Mouse (Mus musculus) neural tube, embryonic 15.5 days (tissue): Measurements from ENCODE around the gene Otud7b. TPM values are rescaled to one million over a fixed set of nuclear protein-coding genes. Genes with fewer than 3 reads are reported as not detected.
"Not testable (repeated sequence)": the region's sequence is repeated elsewhere in the genome, so short reads cannot be mapped to it uniquely, and the experiment has no call there.

Source experiments
- ATAC-seq: fragments of 200-750 bp; cut with Nextera tagmentation; 2 replicates; pipeline ENCODE4 v1.8.0; 2017; ENCODE audit warnings: mild to moderate bottlenecking, moderate TSS enrichment, moderate library complexity; ENCODE audit not compliant: low FRiP score
- H3K27ac ChIP-seq: fragments of 300-500 bp; sonication (generic); replicated peaks from 2 replicates; pipeline ENCODE4 v1.5.1; 2015; ENCODE audit warnings: mild to moderate bottlenecking, inconsistent platforms
- H3K27me3 ChIP-seq: fragments of 300-500 bp; sonication (generic); replicated peaks from 2 replicates; pipeline ENCODE4 v1.6.1; 2015; ENCODE audit warnings: inconsistent platforms
- H3K36me3 ChIP-seq: fragments of 300-500 bp; sonication (generic); 2 replicates; pipeline ENCODE4 v1.6.1; 2015; ENCODE audit warnings: inconsistent platforms
- H3K4me1 ChIP-seq: fragments of 300-500 bp; sonication (generic); 2 replicates; pipeline ENCODE4 v1.6.1; 2015; ENCODE audit warnings: inconsistent platforms
- H3K4me2 ChIP-seq: fragments of 300-500 bp; sonication (generic); 2 replicates; pipeline ENCODE4 v1.6.1; 2015; ENCODE audit warnings: inconsistent platforms, mild to moderate bottlenecking, moderate library complexity
- H3K4me3 ChIP-seq: fragments of 300-500 bp; sonication (generic); replicated peaks from 2 replicates; pipeline ENCODE4 v1.5.1; 2015; ENCODE audit warnings: mild to moderate bottlenecking, inconsistent platforms
- H3K9ac ChIP-seq: fragments of 300-500 bp; sonication (generic); replicated peaks from 2 replicates; pipeline ENCODE4 v1.6.1; 2015; ENCODE audit warnings: mild to moderate bottlenecking, inconsistent platforms
- H3K9me3 ChIP-seq: fragments of 300-500 bp; sonication (generic); replicated peaks from 2 replicates; pipeline ENCODE4 v1.6.1; 2016; ENCODE audit warnings: inconsistent platforms
- WGBS: fragments of 180-500 bp; shearing (Covaris S2); methylation state at CpG from one replicate; pipeline ENCODE4 v1.1.7; 2015; ENCODE audit warnings: mixed read lengths; 5-methylcytosine and 5-hydroxymethylcytosine counted together
- polyA plus RNA-seq: library from polyadenylated mRNA; unstranded; fragments of >200 nt; fragmentation: Nextera tagmentation; extraction: Ambion mirVana; gene quantifications from 2 replicates; pipeline ENCODE4 v1.2.1, GENCODE M21; 2015

The Otud7b gene
- polyA plus RNA-seq, 1 experiment from 2014 or later, result 10.5 TPM

GRCm38 (mm10) chr3:96172197-96173178 is 68.2 kb downstream of the Otud7b start, which contains the start of gene Sf3b4:
Gene Sf3b4 (plus strand): TSS chr3:96172332.
- H3K4me1 ChIP-seq, result peaks cover 45% of the 10 kb centered on the region
- WGBS, result under 1% methylated on average over 53 of the region's 58 CpGs
- peak within 1 kb of the TSS; percentile 98 for H3K27ac ChIP-seq
- H3K4me2 ChIP-seq, result peak within 1 kb of the TSS; percentile 98
- peak within 1 kb of the TSS; percentile 87 for H3K9ac ChIP-seq
- no peaks in the 10 kb centered on the region for H3K27me3 ChIP-seq
- peak within 1 kb of the TSS; percentile 85 for H3K4me3 ChIP-seq
- peak; percentile 95 for ATAC-seq
- peaks cover 31% of the 10 kb centered on the region for H3K36me3 ChIP-seq
- no peaks in the 10 kb centered on the region for H3K9me3 ChIP-seq

- H3K36me3 ChIP-seq, result peaks cover 38% of the 10 kb centered on the region
- WGBS, result 32% methylated on average over 7 of the region's 7 CpGs
- H3K27me3 ChIP-seq, result no peaks in the 10 kb centered on the region
- H3K4me2 ChIP-seq, result peak overlapping the region; percentile 98
- no peaks in the 10 kb centered on the region for H3K9me3 ChIP-seq
- H3K27ac ChIP-seq, result peak overlapping the region; percentile 77; the same call in 1 of the 2 replicates
- no peak for ATAC-seq
- peaks cover 45% of the 10 kb centered on the region for H3K4me1 ChIP-seq
- peak overlapping the region; percentile 85 for H3K4me3 ChIP-seq
- peak overlapping the region; percentile 81 for H3K9ac ChIP-seq
Observed at GRCm38 (mm10) chr3:96173185-96173584, 68.9 kb downstream of the Otud7b start.

GRCm38 (mm10) chr3:96174042-96174441 is 69.7 kb downstream of the Otud7b start:
- not testable (repeated sequence) for H3K4me3 ChIP-seq, ATAC-seq, H3K9ac ChIP-seq, H3K27ac ChIP-seq, H3K27me3 ChIP-seq, H3K9me3 ChIP-seq
- peaks cover 45% of the 10 kb centered on the region for H3K4me1 ChIP-seq
- H3K36me3 ChIP-seq, result peaks cover 46% of the 10 kb centered on the region
- WGBS, result 75% methylated on average over 4 of the region's 4 CpGs
- peak overlapping the region; percentile 26; the same call in 1 of the 2 replicates for H3K4me2 ChIP-seq

DNA sequence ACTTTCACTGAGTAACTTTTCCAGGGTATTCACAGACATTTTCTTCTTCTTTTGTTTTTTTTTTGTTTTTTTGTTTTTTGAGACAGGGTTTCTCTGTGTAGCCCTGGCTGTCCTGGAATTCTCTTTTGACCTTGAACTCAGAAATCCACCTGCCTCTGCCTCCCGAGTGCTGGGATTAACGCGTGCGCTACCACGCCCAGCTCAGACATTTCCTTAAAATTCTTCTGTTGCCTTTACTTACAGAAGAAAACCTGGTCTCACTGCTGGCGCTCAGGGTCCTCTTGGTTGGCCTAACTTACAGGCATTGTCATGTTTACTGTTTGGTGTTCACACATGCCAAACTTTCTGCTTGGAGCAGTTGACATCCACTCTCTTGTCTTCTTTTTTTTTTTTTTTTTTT is 70.9 kb downstream of the Otud7b start:
- Histone ChIP-seq H3K4me3 (no peak overlapping the region), H3K4me2 (no peak overlapping the region), H3K36me3 (peaks cover 46% of the 10 kb centered on the region), H3K9ac (no peak overlapping the region), H3K4me1 (peaks cover 46% of the 10 kb centered on the region), H3K27me3 (no peaks in the 10 kb centered on the region), H3K27ac (no peak overlapping the region), H3K9me3 (no peaks in the 10 kb centered on the region)
- no peak for ATAC-seq
- WGBS, result 98% methylated on average over 6 of the region's 6 CpGs

GRCm38 (mm10) chr3:96178427-96178826 is 74.1 kb downstream of the Otud7b start:
- no peak overlapping the region for H3K4me3 ChIP-seq
- ATAC-seq, result no peak
- no peak overlapping the region for H3K9ac ChIP-seq
- peaks cover 48% of the 10 kb centered on the region for H3K4me1 ChIP-seq
- H3K4me2 ChIP-seq, result no peak overlapping the region
- H3K27me3 ChIP-seq, result no peaks in the 10 kb centered on the region
- no peak overlapping the region for H3K27ac ChIP-seq
- H3K36me3 ChIP-seq, result peaks cover 46% of the 10 kb centered on the region
- no peaks in the 10 kb centered on the region for H3K9me3 ChIP-seq
- 94% methylated on average over 4 of the region's 4 CpGs for WGBS

DNA sequence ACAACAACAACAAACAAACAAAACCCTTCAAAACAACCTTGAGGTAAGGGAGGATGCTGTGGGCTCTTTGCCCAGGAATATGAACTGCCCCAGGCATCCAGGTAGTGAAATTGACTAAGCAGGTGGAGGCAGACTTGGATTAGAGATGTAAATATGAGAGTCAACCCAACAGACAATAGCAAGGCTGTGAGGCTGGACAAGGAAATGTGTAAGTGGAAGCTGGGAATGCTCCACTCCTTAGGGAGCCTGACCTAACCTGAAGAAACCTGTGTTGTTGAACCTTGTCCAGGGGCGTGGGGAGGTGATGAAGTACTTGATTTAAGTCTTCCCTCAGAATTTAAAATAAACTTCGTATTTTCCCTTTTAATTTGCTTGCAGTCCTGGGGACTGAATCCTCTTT is 74.6 kb downstream of the Otud7b start:
- no peaks in the 10 kb centered on the region for H3K27me3 ChIP-seq
- H3K4me1 ChIP-seq, result peaks cover 47% of the 10 kb centered on the region
- H3K36me3 ChIP-seq, result peaks cover 45% of the 10 kb centered on the region
- no peak for ATAC-seq
- WGBS, result 86% methylated on average over 2 of the region's 2 CpGs
- no peak overlapping the region for H3K4me3 ChIP-seq
- H3K9ac ChIP-seq, result no peak overlapping the region
- H3K27ac ChIP-seq, result no peak overlapping the region
- H3K4me2 ChIP-seq, result no peak overlapping the region
- no peaks in the 10 kb centered on the region for H3K9me3 ChIP-seq

GRCm38 (mm10) chr3:96179531-96179930 is 75.2 kb downstream of the Otud7b start:
- Histone ChIP-seq H3K9ac (no peak overlapping the region), H3K4me3 (no peak overlapping the region), H3K27ac (no peak overlapping the region), H3K9me3 (no peaks in the 10 kb centered on the region), H3K4me1 (peaks cover 42% of the 10 kb centered on the region), H3K27me3 (no peaks in the 10 kb centered on the region), H3K4me2 (no peak overlapping the region), H3K36me3 (peaks cover 39% of the 10 kb centered on the region)
- no peak for ATAC-seq
- 60% methylated on average over 4 of the region's 4 CpGs for WGBS

DNA sequence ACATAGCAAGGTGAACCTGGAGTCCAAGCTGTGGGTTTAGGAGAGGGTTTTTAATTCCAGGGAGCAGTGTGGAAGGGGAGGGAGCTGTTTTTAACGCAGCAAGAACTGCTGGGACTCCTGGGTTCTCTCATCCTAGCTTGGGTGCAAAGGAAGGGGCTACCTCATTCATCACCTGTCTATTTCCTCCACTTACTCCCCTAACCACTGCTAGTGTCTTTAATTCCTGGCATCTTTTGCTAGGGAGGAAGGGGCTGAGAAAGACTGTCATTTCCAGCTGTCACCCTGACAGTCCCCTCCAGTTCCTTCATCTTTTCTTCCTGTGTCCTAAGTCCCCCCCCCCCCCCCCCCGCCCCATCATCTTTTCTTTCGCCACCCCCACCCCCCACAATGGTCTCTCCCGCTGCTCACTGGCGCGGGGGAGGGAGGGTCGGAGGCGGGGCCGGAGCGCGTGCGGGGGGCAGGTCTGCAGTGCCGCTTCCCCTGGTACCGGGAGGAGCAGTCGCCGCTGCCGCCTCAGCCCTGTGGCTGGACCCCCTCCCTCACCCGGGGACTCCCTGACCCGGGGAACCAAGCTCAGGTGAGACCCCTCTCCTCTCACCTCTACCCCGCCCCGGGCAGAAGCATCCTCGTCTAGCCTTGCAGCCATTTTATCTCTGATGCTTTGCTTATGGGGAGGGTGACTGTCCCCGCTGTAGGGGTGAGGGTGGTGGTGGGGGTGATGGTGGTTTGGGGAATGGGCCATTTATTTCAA is 76.6 kb downstream of the Otud7b start, which contains the start of gene Sv2a:
Gene Sv2a, plus strand, starts transcription at position 425 of the 751 bp plus-strand sequence.
- peak within 1 kb of the TSS; percentile 91 for H3K27ac ChIP-seq
- WGBS, result under 1% methylated on average over 20 of the region's 23 CpGs
- peaks cover 40% of the 10 kb centered on the region for H3K4me1 ChIP-seq
- H3K36me3 ChIP-seq, result peaks cover 38% of the 10 kb centered on the region
- no peaks in the 10 kb centered on the region for H3K27me3 ChIP-seq
- peak within 1 kb of the TSS; percentile 65 for H3K4me2 ChIP-seq
- H3K9me3 ChIP-seq, result no peaks in the 10 kb centered on the region
- peak; percentile 82 for ATAC-seq
- peak within 1 kb of the TSS; percentile 83 for H3K9ac ChIP-seq
- H3K4me3 ChIP-seq, result peak within 1 kb of the TSS; percentile 62

DNA sequence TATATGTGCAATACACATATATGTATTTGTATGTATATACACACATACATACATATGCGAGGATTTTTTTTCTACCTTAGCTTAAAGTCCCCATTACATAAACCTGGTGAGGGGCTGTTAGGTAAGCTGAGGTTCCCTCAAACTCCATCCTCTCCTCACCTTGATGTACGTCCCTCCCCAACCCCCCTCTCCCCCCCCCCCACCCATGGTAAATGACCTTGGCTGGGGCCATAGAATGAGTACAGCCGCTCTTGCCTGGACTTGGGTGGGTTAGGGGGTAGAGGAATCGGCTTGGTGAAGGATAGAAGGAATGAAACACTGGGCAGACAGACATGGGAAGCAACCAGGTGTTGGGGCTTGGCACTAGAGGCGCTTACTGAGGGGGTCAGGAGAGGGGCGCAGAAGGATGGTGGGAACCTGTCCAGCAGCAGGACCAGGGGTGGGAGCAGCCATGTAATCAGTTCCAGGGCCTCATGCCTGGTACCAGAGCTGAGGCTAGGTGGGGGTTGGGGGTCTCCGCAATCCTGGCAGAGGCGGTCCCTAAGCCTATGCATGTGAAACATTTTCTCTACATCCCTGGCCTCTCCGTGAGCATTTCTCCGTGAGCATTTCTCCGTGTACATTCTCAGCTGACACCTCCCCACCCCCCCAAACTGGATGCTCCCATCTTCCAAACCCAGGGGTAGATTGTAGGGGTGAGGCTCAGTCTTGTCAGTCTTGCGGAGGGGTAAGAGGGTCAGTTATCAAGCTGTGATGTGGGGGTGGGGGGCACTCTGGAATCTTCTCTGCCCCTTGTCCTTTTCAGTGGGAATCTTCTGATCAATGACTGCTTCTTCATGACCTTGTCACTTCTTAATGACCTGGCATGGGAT is 77.4 kb downstream of the Otud7b start:
- ATAC-seq, result peak; percentile 58

DNA sequence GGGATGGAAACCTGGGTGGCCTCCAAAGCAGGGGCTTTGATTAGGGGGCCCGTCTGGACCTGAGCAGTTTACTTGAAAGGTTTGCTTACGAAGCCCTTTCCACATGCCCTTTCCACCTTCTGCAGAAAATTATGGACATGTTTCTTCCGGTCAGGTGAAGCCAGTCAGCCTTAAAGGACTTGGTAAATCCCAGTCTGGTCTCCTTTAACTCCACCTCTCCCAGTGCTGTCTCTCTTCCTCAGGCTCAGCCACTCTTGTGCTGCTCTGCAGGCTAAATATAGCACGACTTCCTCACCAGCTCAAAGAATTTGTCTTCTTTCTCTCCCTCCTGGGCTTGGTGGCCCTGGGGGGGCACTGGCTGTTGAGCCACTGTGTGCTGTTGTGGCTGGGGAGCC is 78.1 kb downstream of the Otud7b start:
- Histone ChIP-seq H3K36me3 (peaks cover 39% of the 10 kb centered on the region), H3K4me2 (peak overlapping the region; percentile 65), H3K9ac (peak overlapping the region; percentile 83), H3K27me3 (no peaks in the 10 kb centered on the region), H3K4me1 (peaks cover 36% of the 10 kb centered on the region), H3K4me3 (peak overlapping the region; percentile 62), H3K9me3 (no peaks in the 10 kb centered on the region), H3K27ac (peak overlapping the region; percentile 91)
- no peak for ATAC-seq
- WGBS, result 26% methylated on average over 4 of the region's 4 CpGs

More for the DNA sequence above, 77.4 kb downstream of the Otud7b start:
- H3K27ac ChIP-seq, result peak overlapping the region; percentile 91
- 27% methylated on average over 12 of the region's 12 CpGs for WGBS
- peak overlapping the region; percentile 83 for H3K9ac ChIP-seq
- H3K36me3 ChIP-seq, result peaks cover 35% of the 10 kb centered on the region
- H3K4me2 ChIP-seq, result peak overlapping the region; percentile 65
- H3K4me1 ChIP-seq, result peaks cover 36% of the 10 kb centered on the region
- peak overlapping the region; percentile 62 for H3K4me3 ChIP-seq
- no peaks in the 10 kb centered on the region for H3K27me3 ChIP-seq
- H3K9me3 ChIP-seq, result no peaks in the 10 kb centered on the region

- Histone ChIP-seq H3K4me3 (no peak overlapping the region), H3K9ac (no peak overlapping the region), H3K27ac (no peak overlapping the region), H3K9me3 (no peaks in the 10 kb centered on the region), H3K4me2 (no peak overlapping the region), H3K27me3 (no peaks in the 10 kb centered on the region), H3K4me1 (peaks cover 12% of the 10 kb centered on the region), H3K36me3 (peaks cover 73% of the 10 kb centered on the region)
- no peak for ATAC-seq
- WGBS, result 68% methylated on average over 12 of the region's 12 CpGs
Observed at GRCm38 (mm10) chr3:96192977-96193376, 88.7 kb downstream of the Otud7b start.
